ENCODE assay signal across 8 mouse cellular contexts in the genomic region with DNA sequence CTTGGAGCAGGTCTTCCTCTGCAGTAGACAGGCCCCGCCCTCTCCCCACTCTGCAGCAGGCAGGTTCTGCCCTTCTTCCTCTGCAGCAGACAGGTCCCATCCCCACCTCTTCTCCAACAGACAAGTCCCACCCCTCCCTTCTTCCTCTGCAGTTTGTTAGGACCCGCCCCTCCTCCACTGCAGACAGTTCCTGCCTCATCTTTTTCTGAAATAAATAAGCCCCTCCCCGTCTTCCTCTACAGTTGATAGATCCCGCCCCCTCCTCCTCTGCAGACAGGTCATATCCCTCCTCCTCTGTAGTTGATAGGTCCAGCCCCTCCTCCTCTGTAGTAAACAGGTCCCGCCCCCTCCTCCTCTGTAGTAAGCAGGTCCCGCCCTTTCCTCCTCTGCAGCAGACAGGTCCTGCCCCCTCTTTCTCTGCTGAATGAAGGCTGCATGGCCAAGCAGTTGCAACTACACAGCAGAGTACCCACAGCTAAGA.
A peak's percentile ranks its signal among the peaks of the same experiment; 100 is the strongest.
DNase-seq lines count a peak whose midpoint lies in the region; ATAC-seq lines count a peak whose summit lies in the region.

No protein-coding gene starts in this region.

- H3K27ac ChIP-seq in heart, embryonic 14.5 days (replicated peaks in 1 of 2; ENCODE audit: control insufficient read depth in 1 of 2, insufficient read depth in 1 of 2, low read depth in 2 of 2, low read length in 2 of 2) = no peak overlapping the region
- no peak overlapping the region for H3K27ac ChIP-seq in midbrain, embryonic 12.5 days (replicated peaks)

- no peaks in the 10 kb centered on the region for H3K4me1 ChIP-seq in heart, embryonic 14.5 days (ENCODE audit: control insufficient read depth in 2 of 2, insufficient read depth in 2 of 2, low read length in 2 of 2)
- 0 out of 2 replicates have a peak, but pooled peaks cover 9% of the 10 kb centered on the region for H3K4me1 ChIP-seq in midbrain, embryonic 12.5 days

- H3K27me3 ChIP-seq in heart, embryonic 14.5 days (ENCODE audit: control insufficient read depth, insufficient read depth, low read length) = no peaks in the 10 kb centered on the region
- 0 out of 2 replicates have a peak, but pooled peaks cover 2% of the 10 kb centered on the region for H3K27me3 ChIP-seq in midbrain, embryonic 12.5 days

- H3K36me3 ChIP-seq in heart, embryonic 14.5 days (ENCODE audit: control insufficient read depth, insufficient read depth, low read length) = no peaks in the 10 kb centered on the region
- no peaks in the 10 kb centered on the region for H3K36me3 ChIP-seq in midbrain, embryonic 12.5 days

- WGBS in heart, embryonic 14.5 days = 42% methylated on average over 6 of the region's 6 CpGs
- WGBS in midbrain, embryonic 12.5 days = 20% methylated on average over 6 of the region's 6 CpGs

- no peaks in the 10 kb centered on the region for H3K9me3 ChIP-seq in heart, embryonic 14.5 days (ENCODE audit: control insufficient read depth, low read length)
- no peaks in the 10 kb centered on the region for H3K9me3 ChIP-seq in midbrain, embryonic 12.5 days

- no peak overlapping the region for H3K4me2 ChIP-seq in heart, embryonic 14.5 days (ENCODE audit: low read length)
- peak overlapping the region; percentile 19; the same call in 1 of the 2 replicates for H3K4me2 ChIP-seq in midbrain, embryonic 12.5 days (replicated peaks)

- ATAC-seq in heart, embryonic 14.5 days (ENCODE audit: insufficient number of reproducible peaks, insufficient read depth, low FRiP score, low read depth) = peak; percentile 66
- peak; percentile 77 for ATAC-seq in common myeloid progenitor, adult 5-6 weeks (replicated peaks; ENCODE audit: low read depth, poor library complexity, severe bottlenecking)
- ATAC-seq in midbrain, embryonic 12.5 days (ENCODE audit: low FRiP score, low read depth) = peak; percentile 69

- H3K9ac ChIP-seq in heart, embryonic 14.5 days (ENCODE audit: low read length) = no peak overlapping the region
- H3K9ac ChIP-seq in midbrain, embryonic 12.5 days (replicated peaks) = no peak overlapping the region

- H3K4me3 ChIP-seq in heart, embryonic 14.5 days (ENCODE audit: control insufficient read depth in 1 of 2, insufficient read depth in 1 of 2, low read depth in 1 of 2, low read length in 2 of 2) = no peak overlapping the region
- 0 out of 2 replicates have a peak overlapping the region, but pooled peaks have one; percentile 2 for H3K4me3 ChIP-seq in midbrain, embryonic 12.5 days

- no peak for DNase-seq in heart, postnatal 4 days
- DNase-seq in induced T-regulatory cell, adult 2 months (ENCODE audit: low read depth) = peak; percentile 94
- DNase-seq in thymus, postnatal 25 days = peak; percentile 55
- DNase-seq in layer of hippocampus, postnatal 36 days = no peak
- no peak for DNase-seq in cerebellum, adult 11-12 months

Comparison
In these comparisons a context has a peak if more than half of its experiments do, and no peak if none do; other contexts are left out.
1. DNase-seq: peak in induced T-regulatory cell, adult 2 months (single experiment) and thymus, postnatal 25 days (single experiment); none in heart, postnatal 4 days (single experiment), layer of hippocampus, postnatal 36 days (0 of 2) and cerebellum, adult 11-12 months (single experiment).
2. Peak in every context shown above with its lines, with median percentiles within 50 percentile points of each other: ATAC-seq.